Mouse (Mus musculus) embryonic stem cell, embryonic (primary cell): Measurements from ENCODE around the gene Hip1.

ENCODE experiments used
- CTCF ChIA-PET, 4 experiments: fragments of 300-600 bp in 2 of 4; fragments of 350-600 bp in 2 of 4; sonication (Branson Sonifier 250); formaldehyde crosslinking; loops; one replicate each; lab custom pipeline; 2022; ENCODE audit warnings: inconsistent platforms in 2 of 4; lab: Charles Lee
- POLR2A ChIA-PET, 4 experiments: fragments of 300-600 bp in 2 of 4; fragments of 350-600 bp in 2 of 4; sonication (Branson Sonifier 250); formaldehyde crosslinking; loops; one replicate each; lab custom pipeline; 2022; ENCODE audit warnings: antibody characterized with exemption in 4 of 4, inconsistent platforms in 1 of 4; lab: Charles Lee

The Hip1 gene

GRCm38 (mm10) chr5:135451559-135451958, 93.4 kb downstream of the Hip1 start:
- POLR2A ChIA-PET = interaction anchor here in 2 of 4 experiments (1.2 to 1.4 kb wide), 2 partner anchors 56 to 327 kb away, joined by 3 to 5 read pairs; partner anchors contain the start of genes Mdh2 (in 1 of the 2) and Styxl1 (in 1 of the 2)
- CTCF ChIA-PET = interaction anchor here in 1 of 4 experiments (0.7 kb wide), 1 partner anchor 20 kb away, joined by 3 read pairs; no protein-coding TSS in a partner anchor

GRCm38 (mm10) chr5:135451100-135451499, 93.8 kb downstream of the Hip1 start:
- ChIA-PET POLR2A (interaction anchor here in 2 of 4 experiments (1.2 to 1.4 kb wide), 2 partner anchors 56 to 328 kb away, joined by 3 to 5 read pairs; partner anchors contain the start of genes Mdh2 (in 1 of the 2) and Styxl1 (in 1 of the 2)), CTCF (no interaction called here)

GRCm38 (mm10) chr5:135445755-135446154, 99.2 kb downstream of the Hip1 start:
- ChIA-PET CTCF (no interaction called here), POLR2A (interaction anchor here in 1 of 4 experiments (0.8 to 1.0 kb wide), 2 partner anchors 11 to 30 kb away, joined by 3 read pairs; no protein-coding TSS in a partner anchor)

GRCm38 (mm10) chr5:135442430-135442829, 102.5 kb downstream of the Hip1 start:
- ChIA-PET POLR2A (interaction anchor here in 1 of 4 experiments (0.5 kb wide), 1 partner anchor 47 kb away, joined by 3 read pairs; no protein-coding TSS in a partner anchor), CTCF (interaction anchor here in 1 of 4 experiments (0.6 kb wide), 1 partner anchor 1539 kb away, joined by 3 read pairs; no protein-coding TSS in a partner anchor)

- CTCF ChIA-PET = interaction anchor here in 3 of 4 experiments (0.6 to 1.7 kb wide), 3 partner anchors 35 to 181 kb away, joined by 3 to 16 read pairs (median 4); no protein-coding TSS in a partner anchor
These were observed 109.9 kb downstream of the Hip1 start for GRCm38 (mm10) chr5:135435039-135435438.

GRCm38 (mm10) chr5:135433861-135434260, 111.1 kb downstream of the Hip1 start:
- CTCF ChIA-PET = interaction anchor here (0.7 to 1.0 kb wide), 4 partner anchors 27 to 304 kb away, joined by 3 to 8 read pairs (median 3); no protein-coding TSS in a partner anchor

More at GRCm38 (mm10) chr5:135435039-135435438, 109.9 kb downstream of the Hip1 start:
- POLR2A ChIA-PET = interaction anchor here in 2 of 4 experiments (0.7 to 1.5 kb wide), 4 partner anchors 10 to 54 kb away, joined by 3 to 4 read pairs (median 4); no protein-coding TSS in a partner anchor

GRCm38 (mm10) chr5:135431111-135431510, 113.8 kb downstream of the Hip1 start:
- ChIA-PET POLR2A (no interaction called here), CTCF (interaction anchor here in 3 of 4 experiments (0.6 kb wide), 3 partner anchors 21 to 268 kb away, joined by 3 read pairs; no protein-coding TSS in a partner anchor)

More at GRCm38 (mm10) chr5:135433861-135434260, 111.1 kb downstream of the Hip1 start:
- POLR2A ChIA-PET = interaction anchor here in 3 of 4 experiments (0.6 to 1.5 kb wide), 6 partner anchors 12 to 524 kb away, joined by 3 to 6 read pairs (median 3); no protein-coding TSS in a partner anchor

GRCm38 (mm10) chr5:135428786-135429185, 116.1 kb downstream of the Hip1 start:
- ChIA-PET CTCF (interaction anchor here in 3 of 4 experiments (0.5 to 1.9 kb wide), 11 partner anchors 9 to 183 kb away, joined by 3 to 7 read pairs (median 3); no protein-coding TSS in a partner anchor), POLR2A (interaction anchor here in 2 of 4 experiments (0.6 to 1.4 kb wide), 2 partner anchors 18 to 163 kb away, joined by 3 to 5 read pairs; no protein-coding TSS in a partner anchor)

GRCm38 (mm10) chr5:135410266-135410665, 134.7 kb downstream of the Hip1 start:
- CTCF ChIA-PET = interaction anchor here in 2 of 4 experiments (0.6 to 1.3 kb wide), 3 partner anchors 19 to 445 kb away, joined by 3 read pairs; no protein-coding TSS in a partner anchor
- POLR2A ChIA-PET = interaction anchor here in 2 of 4 experiments (0.7 to 1.9 kb wide), 5 partner anchors 13 to 147 kb away, joined by 3 to 5 read pairs (median 3); no protein-coding TSS in a partner anchor

GRCm38 (mm10) chr5:135408114-135408513, 136.8 kb downstream of the Hip1 start:
- POLR2A ChIA-PET = interaction anchor here in 1 of 4 experiments (0.6 kb wide), 1 partner anchor 370 kb away, joined by 3 read pairs; the partner anchor contains the start of genes Mdh2 and Styxl1

GRCm38 (mm10) chr5:135405437-135405836, 139.5 kb downstream of the Hip1 start:
- CTCF ChIA-PET = interaction anchor here in 1 of 4 experiments (0.6 to 1.5 kb wide), 2 partner anchors 10 to 211 kb away, joined by 3 read pairs; no protein-coding TSS in a partner anchor
- POLR2A ChIA-PET = interaction anchor here in 3 of 4 experiments (0.6 to 1.7 kb wide), 4 partner anchors 9 to 373 kb away, joined by 3 read pairs; partner anchors contain the start of genes Mdh2 (in 1 of the 3) and Styxl1 (in 1 of the 3)

More at GRCm38 (mm10) chr5:135408114-135408513, 136.8 kb downstream of the Hip1 start:
- CTCF ChIA-PET = interaction anchor here in 2 of 4 experiments (0.6 to 0.7 kb wide), 2 partner anchors 106 to 1489 kb away, joined by 3 to 5 read pairs; no protein-coding TSS in a partner anchor

GRCm38 (mm10) chr5:135404623-135405022, 140.3 kb downstream of the Hip1 start:
- ChIA-PET POLR2A (interaction anchor here (0.6 to 1.8 kb wide), 15 partner anchors 9 to 1978 kb away, joined by 3 to 5 read pairs (median 3); partner anchors contain the start of genes Mdh2 (in 2 of the 4) and Styxl1 (in 2 of the 4)), CTCF (interaction anchor here (0.6 to 1.5 kb wide), 9 partner anchors 9 to 733 kb away, joined by 3 to 4 read pairs (median 3); no protein-coding TSS in a partner anchor)

GRCm38 (mm10) chr5:135400244-135400643, 144.7 kb downstream of the Hip1 start:
- CTCF ChIA-PET = interaction anchor here (0.5 to 1.9 kb wide), 18 partner anchors 12 to 364 kb away, joined by 3 to 12 read pairs (median 4); no protein-coding TSS in a partner anchor
- POLR2A ChIA-PET = interaction anchor here in 1 of 4 experiments (1.0 to 1.3 kb wide), 3 partner anchors 13 to 56 kb away, joined by 3 read pairs; no protein-coding TSS in a partner anchor

- CTCF ChIA-PET = interaction anchor here in 1 of 4 experiments (1.9 kb wide), 1 partner anchor 231 kb away, joined by 4 read pairs; no protein-coding TSS in a partner anchor
- POLR2A ChIA-PET = interaction anchor here in 1 of 4 experiments (1.3 kb wide), 1 partner anchor 14 kb away, joined by 3 read pairs; no protein-coding TSS in a partner anchor
These were observed 145.5 kb downstream of the Hip1 start for GRCm38 (mm10) chr5:135399382-135399781.

GRCm38 (mm10) chr5:135395826-135396225, 149.1 kb downstream of the Hip1 start:
- POLR2A ChIA-PET = interaction anchor here in 2 of 4 experiments (0.6 to 1.6 kb wide), 8 partner anchors 8 to 462 kb away, joined by 3 to 5 read pairs (median 4); no protein-coding TSS in a partner anchor
- CTCF ChIA-PET = interaction anchor here in 3 of 4 experiments (0.7 to 1.2 kb wide), 5 partner anchors 8 to 212 kb away, joined by 3 to 29 read pairs (median 4); no protein-coding TSS in a partner anchor

GRCm38 (mm10) chr5:135394004-135394823, 150.7 kb downstream of the Hip1 start, which contains the start of gene Pom121:
Pom121 (minus strand) TSS chr5:135394546.
- ChIA-PET CTCF (interaction anchor here in 1 of 4 experiments (1.2 to 1.6 kb wide), 2 partner anchors 237 to 487 kb away, joined by 3 to 6 read pairs; no protein-coding TSS in a partner anchor), POLR2A (interaction anchor here in 3 of 4 experiments (0.6 to 3.0 kb wide), 10 partner anchors 10 to 384 kb away, joined by 3 to 17 read pairs (median 4); partner anchors contain the start of genes Mdh2 (in 1 of the 3), Nsun5 (in 1 of the 3) and Styxl1 (in 1 of the 3))
